Mouse (Mus musculus): ENCODE results near the gene Cyp2j6. TPM values are rescaled to one million over a fixed set of nuclear protein-coding genes. Genes with fewer than 3 reads are reported as not detected.

Gene Cyp2j6
- total RNA-seq, 1 experiment from 2014 or later, result not detected

Other genes with a start within 250 kb of the Cyp2j6 start
- not detected in 2 replicates for gene Cyp2j11, start 205.0 kb downstream of the Cyp2j6 start, total RNA-seq (2017)
- not detected in 2 replicates for gene Cyp2j8, start 46.3 kb downstream of the Cyp2j6 start, total RNA-seq (2017)
- gene Cyp2j9, start 37.9 kb upstream of the Cyp2j6 start, total RNA-seq (2017), result not detected in 2 replicates
- gene Cyp2j5, start 110.5 kb upstream of the Cyp2j6 start, total RNA-seq (2017), result not detected in 2 replicates
- not detected in 2 replicates for gene Gm12695, start 231.5 kb upstream of the Cyp2j6 start, total RNA-seq (2017)

Data from neutrophil, adult 5-6 weeks (primary cell).